Mouse (Mus musculus): ENCODE results near the gene Fhit. TPM values are rescaled to one million over a fixed set of nuclear protein-coding genes. Genes with fewer than 3 reads are reported as not detected.

The Fhit gene
- polyA plus RNA-seq, 1 experiment = not detected

DNA sequence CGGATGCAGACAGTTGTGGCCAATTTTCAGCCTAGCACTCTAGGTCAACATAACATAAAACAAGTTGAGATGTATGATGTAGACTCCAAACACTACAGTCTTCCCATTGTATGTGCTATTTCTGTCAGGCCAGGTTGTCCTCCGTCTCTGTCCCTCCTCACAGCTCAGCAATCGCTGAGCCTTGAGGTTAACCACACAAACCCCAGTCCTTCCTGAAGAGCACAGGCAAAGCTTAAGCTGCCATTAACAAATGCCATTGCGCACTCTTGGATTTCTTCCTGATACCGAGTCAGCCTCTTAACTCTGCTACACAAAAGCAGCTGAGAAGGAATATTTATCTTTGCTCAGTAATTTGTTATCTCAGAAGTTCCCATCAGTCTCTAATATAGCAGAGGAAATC is 568.4 kb downstream of the Fhit start:
- Histone ChIP-seq H3K4me3 (replicated peaks) (no peak overlapping the region), H3K27me3 (ENCODE audit: control insufficient read depth) (no peaks in the 10 kb centered on the region), H3K4me1 (ENCODE audit: control insufficient read depth) (no peaks in the 10 kb centered on the region), H3K36me3 (ENCODE audit: control insufficient read depth) (no peaks in the 10 kb centered on the region), H3K9me3 (ENCODE audit: control insufficient read depth, low read length) (no peaks in the 10 kb centered on the region)
- TF ChIP-seq GATA1 (IDR thresholded peaks at IDR 0.05; ENCODE audit: low read length) (no peak), TAL1 (IDR thresholded peaks at IDR 0.05; ENCODE audit: low read length) (no peak)

DNA sequence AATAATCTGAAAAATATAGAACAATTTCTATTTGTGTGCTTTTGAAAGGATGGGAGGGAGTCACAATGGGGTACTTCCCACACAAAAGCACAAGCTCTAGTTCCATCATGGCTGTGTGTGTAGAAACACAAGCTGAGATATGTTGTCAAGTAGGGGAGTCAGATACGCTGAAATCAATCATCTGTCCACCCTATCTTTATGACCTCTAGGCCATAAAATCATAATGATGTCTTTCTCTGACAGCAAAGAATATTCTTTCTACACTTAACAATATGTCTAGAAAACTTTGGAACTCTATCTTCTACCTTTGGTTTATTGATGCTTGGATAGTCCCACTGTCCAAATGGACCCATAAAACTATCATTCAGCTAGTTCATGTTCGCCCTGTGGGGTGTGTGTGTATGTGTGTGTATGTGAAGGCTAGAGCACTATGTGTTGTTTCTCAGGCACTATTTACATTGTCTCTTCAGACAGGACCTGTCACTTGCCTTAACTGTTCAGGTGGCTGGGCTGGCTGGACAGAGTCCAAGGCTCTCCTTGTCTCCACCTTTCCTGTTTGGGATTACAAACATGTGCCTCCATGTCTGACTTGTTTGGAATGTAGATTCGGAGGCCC is 592.8 kb downstream of the Fhit start:
- TF ChIP-seq TAL1 (IDR thresholded peaks at IDR 0.05; ENCODE audit: low read length) = no peak
- no peak for TF ChIP-seq GATA1 (IDR thresholded peaks at IDR 0.05; ENCODE audit: low read length)
- Histone ChIP-seq H3K36me3 (ENCODE audit: control insufficient read depth) (no peaks in the 10 kb centered on the region), H3K27me3 (ENCODE audit: control insufficient read depth) (no peaks in the 10 kb centered on the region), H3K4me1 (ENCODE audit: control insufficient read depth) (no peaks in the 10 kb centered on the region), H3K9me3 (ENCODE audit: control insufficient read depth, low read length) (no peaks in the 10 kb centered on the region), H3K4me3 (replicated peaks) (no peak overlapping the region)

GRCm38 (mm10) chr14:10567771-10568170 is 594.1 kb downstream of the Fhit start:
- H3K9me3 ChIP-seq (ENCODE audit: control insufficient read depth, low read length) = no peaks in the 10 kb centered on the region
- H3K4me3 ChIP-seq (replicated peaks) = no peak overlapping the region
- H3K36me3 ChIP-seq (ENCODE audit: control insufficient read depth) = no peaks in the 10 kb centered on the region
- H3K4me1 ChIP-seq (ENCODE audit: control insufficient read depth) = no peaks in the 10 kb centered on the region
- TF ChIP-seq GATA1 (IDR thresholded peaks at IDR 0.05; ENCODE audit: low read length) (no peak), TAL1 (IDR thresholded peaks at IDR 0.05; ENCODE audit: low read length) (no peak)
- no peaks in the 10 kb centered on the region for H3K27me3 ChIP-seq (ENCODE audit: control insufficient read depth)

GRCm38 (mm10) chr14:10554755-10555154 is 607.1 kb downstream of the Fhit start:
- Histone ChIP-seq H3K4me3 (replicated peaks) (no peak overlapping the region), H3K4me1 (ENCODE audit: control insufficient read depth) (no peaks in the 10 kb centered on the region), H3K36me3 (ENCODE audit: control insufficient read depth) (no peaks in the 10 kb centered on the region), H3K27me3 (ENCODE audit: control insufficient read depth) (no peaks in the 10 kb centered on the region), H3K9me3 (ENCODE audit: control insufficient read depth, low read length) (no peaks in the 10 kb centered on the region)
- TF ChIP-seq TAL1 (IDR thresholded peaks at IDR 0.05; ENCODE audit: low read length) (no peak), GATA1 (IDR thresholded peaks at IDR 0.05; ENCODE audit: low read length) (no peak)

DNA sequence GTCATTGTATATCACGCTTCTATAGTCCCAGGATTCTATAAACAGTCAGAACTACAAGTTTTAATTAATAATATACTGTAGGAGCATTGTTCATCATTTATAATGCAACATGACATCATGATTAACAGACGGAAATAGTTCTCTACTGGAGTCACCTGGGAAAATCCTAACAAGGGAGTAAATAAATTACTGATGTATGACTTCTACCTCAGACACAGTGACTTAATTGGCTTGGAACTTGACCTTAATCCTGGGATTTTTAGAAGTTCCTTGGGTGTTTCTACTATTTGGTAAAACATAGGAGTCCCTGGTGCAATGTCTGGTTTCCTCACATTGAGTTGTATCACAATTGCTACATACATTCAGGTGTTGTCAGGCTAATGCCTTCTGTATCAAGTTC is 613.2 kb downstream of the Fhit start:
- TF ChIP-seq GATA1 (IDR thresholded peaks at IDR 0.05; ENCODE audit: low read length) (no peak), TAL1 (IDR thresholded peaks at IDR 0.05; ENCODE audit: low read length) (no peak)
- Histone ChIP-seq H3K36me3 (ENCODE audit: control insufficient read depth) (no peaks in the 10 kb centered on the region), H3K27me3 (ENCODE audit: control insufficient read depth) (no peaks in the 10 kb centered on the region)

DNA sequence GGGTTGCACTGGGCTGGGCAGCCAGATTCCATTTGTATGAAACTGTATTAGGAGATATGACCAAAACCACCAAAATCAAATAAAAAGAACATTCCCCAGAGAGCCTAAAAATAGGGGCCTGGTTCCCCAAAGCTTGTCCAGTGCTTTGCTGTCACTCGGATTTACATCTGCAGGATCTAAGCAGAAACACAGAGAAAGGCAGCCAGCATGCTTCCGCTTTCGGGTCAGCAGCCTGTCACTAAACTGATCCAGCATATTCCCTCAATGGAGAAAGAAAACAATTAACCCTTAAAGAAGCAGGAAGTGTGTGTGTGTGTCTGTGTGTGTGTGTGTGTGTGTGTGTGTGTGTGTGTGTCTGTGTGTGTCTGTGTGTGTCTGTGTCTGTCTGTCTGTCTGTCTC is 615.9 kb downstream of the Fhit start:
- TF ChIP-seq GATA1 (IDR thresholded peaks at IDR 0.05; ENCODE audit: low read length) (no peak), TAL1 (IDR thresholded peaks at IDR 0.05; ENCODE audit: low read length) (no peak)
- Histone ChIP-seq H3K9me3 (ENCODE audit: control insufficient read depth, low read length) (no peaks in the 10 kb centered on the region), H3K27me3 (ENCODE audit: control insufficient read depth) (no peaks in the 10 kb centered on the region), H3K4me3 (replicated peaks) (no peak overlapping the region), H3K4me1 (ENCODE audit: control insufficient read depth) (no peaks in the 10 kb centered on the region), H3K36me3 (ENCODE audit: control insufficient read depth) (no peaks in the 10 kb centered on the region)

More for the DNA sequence above, 613.2 kb downstream of the Fhit start:
- no peaks in the 10 kb centered on the region for H3K9me3 ChIP-seq (ENCODE audit: control insufficient read depth, low read length)
- H3K4me3 ChIP-seq (replicated peaks) = no peak overlapping the region
- H3K4me1 ChIP-seq (ENCODE audit: control insufficient read depth) = no peaks in the 10 kb centered on the region

GRCm38 (mm10) chr14:10534862-10535261 is 627.0 kb downstream of the Fhit start:
- Histone ChIP-seq H3K27me3 (ENCODE audit: control insufficient read depth) (no peaks in the 10 kb centered on the region), H3K9me3 (ENCODE audit: control insufficient read depth, low read length) (no peaks in the 10 kb centered on the region), H3K4me1 (ENCODE audit: control insufficient read depth) (no peaks in the 10 kb centered on the region), H3K4me3 (replicated peaks) (no peak overlapping the region), H3K36me3 (ENCODE audit: control insufficient read depth) (no peaks in the 10 kb centered on the region)
- TF ChIP-seq GATA1 (IDR thresholded peaks at IDR 0.05; ENCODE audit: low read length) = no peak
- TF ChIP-seq TAL1 (IDR thresholded peaks at IDR 0.05; ENCODE audit: low read length) = no peak

DNA sequence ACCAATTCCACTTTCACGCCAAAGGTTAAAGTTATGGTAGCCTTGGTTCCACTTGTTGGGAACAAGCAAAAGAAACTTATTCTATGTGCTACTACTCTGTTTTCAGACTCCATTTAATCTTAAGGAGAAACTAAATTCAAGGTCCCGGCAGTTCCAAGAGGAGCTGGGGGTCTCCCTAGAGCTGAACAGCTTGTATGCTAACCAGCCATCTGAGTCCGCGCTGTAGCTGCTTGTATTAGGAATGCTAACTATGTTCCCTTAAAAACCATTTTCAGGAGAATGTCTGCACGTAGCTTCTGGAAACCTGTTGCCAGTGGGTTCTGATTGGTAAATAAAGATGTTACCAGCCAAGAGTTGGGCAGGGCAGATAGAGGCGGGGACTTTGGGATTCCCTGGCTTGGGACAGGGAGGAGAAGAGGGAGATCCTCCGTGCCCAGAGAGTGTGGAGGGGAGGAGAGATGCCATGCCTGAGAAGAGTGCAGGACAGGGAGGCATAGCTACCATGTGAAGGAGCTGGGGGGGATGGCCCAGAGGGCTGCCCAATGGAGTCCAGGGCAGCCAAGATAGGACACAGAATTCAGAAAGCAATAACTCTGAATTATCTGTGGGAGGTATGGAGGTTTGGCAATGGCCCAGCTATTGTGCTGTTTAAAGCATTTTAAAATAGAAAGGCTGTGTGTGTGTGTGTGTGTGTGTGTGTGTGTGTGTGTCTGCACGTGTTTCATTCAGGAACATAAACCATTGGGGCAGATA is 629.9 kb downstream of the Fhit start:
- no peak for TF ChIP-seq GATA1 (IDR thresholded peaks at IDR 0.05; ENCODE audit: low read length)
- no peak for TF ChIP-seq TAL1 (IDR thresholded peaks at IDR 0.05; ENCODE audit: low read length)
- H3K9me3 ChIP-seq (ENCODE audit: control insufficient read depth, low read length) = no peaks in the 10 kb centered on the region
- H3K36me3 ChIP-seq (ENCODE audit: control insufficient read depth) = no peaks in the 10 kb centered on the region
- H3K4me3 ChIP-seq (replicated peaks) = no peak overlapping the region
- H3K27me3 ChIP-seq (ENCODE audit: control insufficient read depth) = no peaks in the 10 kb centered on the region
- no peaks in the 10 kb centered on the region for H3K4me1 ChIP-seq (ENCODE audit: control insufficient read depth)

GRCm38 (mm10) chr14:10526800-10527199 is 635.0 kb downstream of the Fhit start:
- Histone ChIP-seq H3K27me3 (ENCODE audit: control insufficient read depth) (no peaks in the 10 kb centered on the region), H3K4me3 (replicated peaks) (no peak overlapping the region), H3K9me3 (ENCODE audit: control insufficient read depth, low read length) (no peaks in the 10 kb centered on the region), H3K36me3 (ENCODE audit: control insufficient read depth) (no peaks in the 10 kb centered on the region), H3K4me1 (ENCODE audit: control insufficient read depth) (no peaks in the 10 kb centered on the region)
- no peak for TF ChIP-seq TAL1 (IDR thresholded peaks at IDR 0.05; ENCODE audit: low read length)
- no peak for TF ChIP-seq GATA1 (IDR thresholded peaks at IDR 0.05; ENCODE audit: low read length)

Measured in erythroblast, embryonic 14.5 days (primary cell).